Mouse (Mus musculus) midbrain, embryonic 15.5 days (tissue): Measurements from ENCODE around the gene Olfr1202. TPM values are rescaled to one million over a fixed set of nuclear protein-coding genes. Genes with fewer than 3 reads are reported as not detected.

Source experiments
- ATAC-seq: fragments of 200-750 bp; cut with Nextera tagmentation; replicated peaks from 2 replicates; pipeline ENCODE4 v1.8.0; 2017; ENCODE audit warnings: moderate TSS enrichment
- H3K27ac ChIP-seq: fragments of 300-500 bp; sonication (generic); 2 replicates; pipeline ENCODE4 v1.5.1; 2015; ENCODE audit warnings: mild to moderate bottlenecking, inconsistent platforms
- H3K27me3 ChIP-seq: fragments of 300-500 bp; sonication (generic); replicated peaks from 2 replicates; pipeline ENCODE4 v1.6.1; 2015; ENCODE audit warnings: inconsistent platforms
- H3K36me3 ChIP-seq: fragments of 300-500 bp; sonication (generic); replicated peaks from 2 replicates; pipeline ENCODE4 v1.6.1; 2015; ENCODE audit warnings: inconsistent platforms
- H3K4me1 ChIP-seq: fragments of 300-500 bp; sonication (generic); 2 replicates; pipeline ENCODE4 v1.6.1; 2015; ENCODE audit warnings: inconsistent platforms
- H3K4me2 ChIP-seq: fragments of 300-500 bp; sonication (generic); 2 replicates; pipeline ENCODE4 v1.6.1; 2015; ENCODE audit warnings: inconsistent platforms, mild to moderate bottlenecking, moderate library complexity
- H3K4me3 ChIP-seq: fragments of 300-500 bp; sonication (generic); 2 replicates; pipeline ENCODE4 v1.5.1; 2015; ENCODE audit warnings: mild to moderate bottlenecking, inconsistent platforms
- H3K9ac ChIP-seq: fragments of 300-500 bp; sonication (generic); 2 replicates; pipeline ENCODE4 v1.6.1; 2015; ENCODE audit warnings: mild to moderate bottlenecking, inconsistent platforms
- H3K9me3 ChIP-seq: fragments of 300-500 bp; sonication (generic); 2 replicates; pipeline ENCODE4 v1.6.1; 2016; ENCODE audit warnings: inconsistent platforms
- WGBS: fragments of 180-500 bp; shearing (Covaris S2); methylation state at CpG from one replicate; pipeline ENCODE4 v1.1.7; 2015; ENCODE audit warnings: mixed read lengths; 5-methylcytosine and 5-hydroxymethylcytosine counted together
- polyA plus RNA-seq: library from polyadenylated mRNA; unstranded; fragments of >200 nt; fragmentation: Nextera tagmentation; extraction: Ambion mirVana; gene quantifications from 2 replicates; pipeline ENCODE4 v1.2.1, GENCODE M21; 2015

Gene Olfr1202
- not detected in 2 replicates for polyA plus RNA-seq

GRCm38 (mm10) chr2:88814196-88814595 lies at the start of gene Olfr1202:
Olfr1202 (plus strand) TSS chr2:88814496.
- ATAC-seq, result no peak
- Histone ChIP-seq H3K9ac (no peak within 1 kb of the TSS), H3K4me1 (no peaks in the 10 kb centered on the region), H3K9me3 (no peaks in the 10 kb centered on the region), H3K36me3 (no peaks in the 10 kb centered on the region), H3K4me2 (no peak within 1 kb of the TSS), H3K27me3 (no peaks in the 10 kb centered on the region), H3K27ac (no peak within 1 kb of the TSS), H3K4me3 (no peak within 1 kb of the TSS)
- 69% methylated on average over 1 of the region's 1 CpGs for WGBS

- Histone ChIP-seq H3K27me3 (no peaks in the 10 kb centered on the region), H3K4me2 (no peak within 1 kb of the TSS), H3K9ac (no peak within 1 kb of the TSS), H3K4me1 (no peaks in the 10 kb centered on the region), H3K36me3 (no peaks in the 10 kb centered on the region), H3K4me3 (no peak within 1 kb of the TSS), H3K9me3 (no peaks in the 10 kb centered on the region), H3K27ac (no peak within 1 kb of the TSS)
- no peak for ATAC-seq
- 82% methylated on average over 2 of the region's 2 CpGs for WGBS
These were observed 43.9 kb upstream of the Olfr1202 start, which contains the start of gene Olfr1200 for GRCm38 (mm10) chr2:88770388-88770787. Olfr1200 (minus strand) TSS chr2:88770488.

GRCm38 (mm10) chr2:88792736-88793135 lies 21.6 kb upstream of the Olfr1202 start, which contains the start of gene Olfr1201:
Olfr1201 (plus strand) TSS chr2:88793036.
- Histone ChIP-seq H3K4me1 (no peaks in the 10 kb centered on the region), H3K4me2 (no peak within 1 kb of the TSS), H3K36me3 (no peaks in the 10 kb centered on the region), H3K27ac (no peak within 1 kb of the TSS), H3K4me3 (no peak within 1 kb of the TSS), H3K27me3 (no peaks in the 10 kb centered on the region), H3K9ac (no peak within 1 kb of the TSS), H3K9me3 (no peaks in the 10 kb centered on the region)
- no peak for ATAC-seq
- 86% methylated on average over 6 of the region's 6 CpGs for WGBS

GRCm38 (mm10) chr2:88829437-88829836 lies 15.1 kb downstream of the Olfr1202 start, which contains the start of gene Olfr1205:
Olfr1205 (plus strand) TSS chr2:88829737.
- Histone ChIP-seq H3K9me3 (no peaks in the 10 kb centered on the region), H3K27me3 (no peaks in the 10 kb centered on the region), H3K4me1 (no peaks in the 10 kb centered on the region), H3K4me3 (no peak within 1 kb of the TSS), H3K9ac (no peak within 1 kb of the TSS), H3K36me3 (no peaks in the 10 kb centered on the region), H3K27ac (no peak within 1 kb of the TSS), H3K4me2 (no peak within 1 kb of the TSS)
- no peak for ATAC-seq
- 95% methylated on average over 2 of the region's 2 CpGs for WGBS

GRCm38 (mm10) chr2:88838477-88838876 lies 24.2 kb downstream of the Olfr1202 start:
- 93% methylated on average over 2 of the region's 2 CpGs for WGBS
- H3K9ac ChIP-seq, result no peak overlapping the region
- H3K9me3 ChIP-seq, result no peaks in the 10 kb centered on the region
- no peaks in the 10 kb centered on the region for H3K27me3 ChIP-seq
- H3K4me1 ChIP-seq, result no peaks in the 10 kb centered on the region
- no peak overlapping the region for H3K4me3 ChIP-seq
- no peaks in the 10 kb centered on the region for H3K36me3 ChIP-seq
- no peak for ATAC-seq
- no peak overlapping the region for H3K4me2 ChIP-seq
- no peak overlapping the region for H3K27ac ChIP-seq

GRCm38 (mm10) chr2:88848992-88849391 lies 34.7 kb downstream of the Olfr1202 start, which contains the start of gene Olfr1204:
Olfr1204 (plus strand) TSS chr2:88849292.
- ATAC-seq, result no peak
- WGBS, result 96% methylated on average over 1 of the region's 1 CpGs
- Histone ChIP-seq H3K4me1 (no peaks in the 10 kb centered on the region), H3K9me3 (no peaks in the 10 kb centered on the region), H3K27me3 (no peaks in the 10 kb centered on the region), H3K4me2 (no peak within 1 kb of the TSS), H3K27ac (no peak within 1 kb of the TSS), H3K9ac (no peak within 1 kb of the TSS), H3K36me3 (no peaks in the 10 kb centered on the region), H3K4me3 (no peak within 1 kb of the TSS)

GRCm38 (mm10) chr2:88862931-88863330 lies 48.6 kb downstream of the Olfr1202 start, which contains the start of gene Olfr1206:
Olfr1206 (plus strand) TSS chr2:88863231.
- no peaks in the 10 kb centered on the region for H3K27me3 ChIP-seq
- no peak for ATAC-seq
- H3K36me3 ChIP-seq, result no peaks in the 10 kb centered on the region
- 85% methylated on average over 2 of the region's 2 CpGs for WGBS
- no peaks in the 10 kb centered on the region for H3K4me1 ChIP-seq
- no peak within 1 kb of the TSS for H3K4me3 ChIP-seq
- H3K9me3 ChIP-seq, result no peaks in the 10 kb centered on the region
- H3K9ac ChIP-seq, result no peak within 1 kb of the TSS
- H3K27ac ChIP-seq, result no peak within 1 kb of the TSS
- H3K4me2 ChIP-seq, result no peak within 1 kb of the TSS

Other genes with a start within 250 kb of the Olfr1202 start
- not detected in 2 replicates for gene Olfr1189, start 228.0 kb upstream of the Olfr1202 start, polyA plus RNA-seq
- gene Olfr1191-ps1, start 174.0 kb upstream of the Olfr1202 start, polyA plus RNA-seq, result not detected in 2 replicates
- gene Olfr1192-ps1, start 166.0 kb upstream of the Olfr1202 start, polyA plus RNA-seq, result not detected in 2 replicates
- not detected in 2 replicates for gene Olfr1193, start 138.9 kb upstream of the Olfr1202 start, polyA plus RNA-seq
- not detected in 2 replicates for gene Olfr1195, start 125.3 kb upstream of the Olfr1202 start, polyA plus RNA-seq
- not detected in 2 replicates for gene Olfr1196, start 109.9 kb upstream of the Olfr1202 start, polyA plus RNA-seq
- gene Olfr1197, start 82.1 kb upstream of the Olfr1202 start, polyA plus RNA-seq, result not detected in 2 replicates
- gene Olfr1198, start 63.1 kb upstream of the Olfr1202 start, polyA plus RNA-seq, result not detected in 2 replicates
- gene Olfr1199, start 54.0 kb upstream of the Olfr1202 start, polyA plus RNA-seq, result not detected in 2 replicates
- not detected in 2 replicates for gene Olfr1200, start 44.0 kb upstream of the Olfr1202 start, polyA plus RNA-seq
- not detected in 2 replicates for gene Olfr1201, start 21.5 kb upstream of the Olfr1202 start, polyA plus RNA-seq
- gene Olfr1205, start 15.2 kb downstream of the Olfr1202 start, polyA plus RNA-seq, result not detected in 2 replicates
- gene Olfr1204, start 34.8 kb downstream of the Olfr1202 start, polyA plus RNA-seq, result not detected in 2 replicates
- gene Olfr1206, start 48.7 kb downstream of the Olfr1202 start, polyA plus RNA-seq, result not detected in 2 replicates
- not detected in 2 replicates for gene Olfr1208, start 87.8 kb downstream of the Olfr1202 start, polyA plus RNA-seq
- gene Olfr1209, start 100.7 kb downstream of the Olfr1202 start, polyA plus RNA-seq, result not detected in 2 replicates
- gene Olfr1211, start 123.6 kb downstream of the Olfr1202 start, polyA plus RNA-seq, result not detected in 2 replicates
- gene Olfr1212, start 139.5 kb downstream of the Olfr1202 start, polyA plus RNA-seq, result not detected in 2 replicates
- not detected in 2 replicates for gene Gm13762, start 165.8 kb downstream of the Olfr1202 start, polyA plus RNA-seq
- gene Olfr1214, start 178.2 kb downstream of the Olfr1202 start, polyA plus RNA-seq, result not detected in 2 replicates
- not detected in 2 replicates for gene Olfr1215, start 192.5 kb downstream of the Olfr1202 start, polyA plus RNA-seq
- gene Olfr1216, start 203.8 kb downstream of the Olfr1202 start, polyA plus RNA-seq, result not detected in 2 replicates
- not detected in 2 replicates for gene Olfr1217, start 217.6 kb downstream of the Olfr1202 start, polyA plus RNA-seq
- gene Olfr1218, start 246.7 kb downstream of the Olfr1202 start, polyA plus RNA-seq, result not detected in 2 replicates